Mouse (Mus musculus): Measurements from ENCODE around the gene Tmem189.
A peak's percentile ranks its signal among the peaks of the same experiment; 100 is the strongest.

The Tmem189 gene

DNA sequence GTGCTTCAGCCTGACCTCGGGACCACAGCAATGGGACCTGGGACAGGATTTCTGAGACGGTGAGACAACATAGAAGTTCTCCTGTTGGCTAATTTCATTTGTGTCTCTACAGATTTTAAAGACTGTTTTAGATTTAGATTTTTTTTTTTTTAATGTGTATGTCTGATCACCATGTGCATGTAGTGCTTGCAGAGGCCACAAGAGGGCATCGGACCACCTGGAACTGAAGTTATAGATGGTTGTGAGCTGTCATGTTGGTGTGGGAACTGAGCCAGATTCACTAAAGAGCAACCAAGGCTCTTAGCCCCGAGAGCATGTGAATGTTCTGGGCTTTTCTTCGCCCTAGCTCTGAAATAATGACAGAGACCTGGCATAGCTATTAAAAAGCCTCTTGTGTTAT is 9.0 kb downstream of the Tmem189 start:
- peak; percentile 90 for DNase-seq (ENCODE audit: low read depth, low spot score)

DNA sequence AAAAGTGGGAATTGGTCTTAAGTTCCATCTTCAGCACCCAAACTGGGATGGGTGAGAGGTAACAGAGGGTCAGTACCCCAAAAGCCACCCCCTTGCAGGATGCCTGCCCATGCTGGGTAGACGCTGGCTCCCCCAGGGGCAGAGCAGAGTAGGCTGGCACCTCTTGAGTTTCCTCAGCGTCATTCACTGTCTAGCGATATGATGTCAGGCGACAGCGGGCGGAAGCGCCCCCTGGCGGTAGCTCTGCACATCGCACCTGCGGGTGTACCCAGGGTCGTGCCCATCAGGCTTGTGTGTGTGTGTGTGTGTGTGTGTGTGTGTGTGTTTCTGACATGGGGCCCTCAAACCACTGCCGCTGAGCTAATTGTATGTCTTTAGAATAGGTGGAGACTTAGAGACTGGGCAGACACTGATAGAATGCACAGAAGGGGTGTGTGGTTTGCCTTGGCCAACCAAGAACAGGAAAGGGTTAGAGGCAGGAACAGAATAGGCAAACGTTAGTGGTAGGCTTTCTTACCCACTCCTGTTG is 9.7 kb downstream of the Tmem189 start:
- DNase-seq (ENCODE audit: low read depth, low spot score): peak; percentile 94

DNA sequence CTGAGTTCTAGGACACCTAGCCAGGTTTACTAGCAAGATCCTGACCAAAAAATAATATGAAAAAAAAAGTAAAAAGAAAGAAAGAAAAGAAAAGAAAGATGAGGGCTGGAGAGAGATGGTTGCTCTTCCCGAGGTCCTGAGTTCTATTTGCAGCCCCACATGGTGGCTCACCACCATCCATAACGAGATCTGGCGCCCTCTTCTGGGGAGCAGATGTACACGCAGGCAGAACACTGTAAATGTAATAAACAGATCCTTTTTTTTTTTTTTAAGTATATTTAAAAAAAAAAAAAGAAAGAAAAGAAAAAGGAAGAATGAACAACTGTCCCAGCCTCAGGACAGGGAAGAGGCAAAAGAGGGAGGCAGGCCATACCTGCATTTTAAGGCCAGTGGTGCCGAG is 11.0 kb downstream of the Tmem189 start:
- DNase-seq (ENCODE audit: low read depth, low spot score): peak; percentile 73

DNA sequence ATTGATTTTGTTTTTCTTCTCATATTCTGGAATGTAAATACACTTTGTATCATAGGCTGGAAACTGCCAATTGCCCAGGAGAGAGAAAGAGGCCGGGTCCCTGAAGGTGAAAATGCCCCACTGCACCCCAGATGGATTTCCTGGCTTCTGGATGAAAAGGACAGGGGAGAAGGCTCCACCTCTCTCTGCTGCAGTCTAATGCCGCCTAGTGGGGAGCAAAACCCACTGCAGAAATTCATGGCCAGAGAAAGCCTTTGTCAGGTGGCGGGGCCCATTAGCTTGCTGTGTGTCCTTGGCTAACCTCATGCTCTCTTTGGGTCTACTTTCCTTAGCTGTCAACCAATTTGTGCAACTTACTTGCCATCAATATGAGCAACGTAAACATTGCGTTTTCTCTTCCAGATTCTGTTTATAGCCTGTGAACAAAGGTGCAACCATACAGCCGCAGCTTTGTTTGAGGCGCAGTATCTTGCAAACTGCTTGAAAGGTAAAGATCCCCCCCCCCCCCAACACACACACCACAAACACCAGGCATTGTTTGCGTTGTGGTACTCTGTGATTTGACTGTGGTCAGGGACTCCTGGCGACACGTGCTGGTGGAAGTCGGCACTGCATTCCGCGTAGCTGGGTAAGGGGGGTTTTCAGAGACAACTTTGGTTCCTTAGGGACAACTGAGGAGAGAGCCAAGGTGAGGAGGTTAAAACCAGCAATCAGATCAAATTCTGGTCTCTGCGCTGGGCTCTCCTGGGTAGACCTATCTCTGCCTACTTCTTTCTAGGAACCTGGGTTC is 14.3 kb downstream of the Tmem189 start:
- DNase-seq (ENCODE audit: low read depth, low spot score): peak; percentile 67

DNA sequence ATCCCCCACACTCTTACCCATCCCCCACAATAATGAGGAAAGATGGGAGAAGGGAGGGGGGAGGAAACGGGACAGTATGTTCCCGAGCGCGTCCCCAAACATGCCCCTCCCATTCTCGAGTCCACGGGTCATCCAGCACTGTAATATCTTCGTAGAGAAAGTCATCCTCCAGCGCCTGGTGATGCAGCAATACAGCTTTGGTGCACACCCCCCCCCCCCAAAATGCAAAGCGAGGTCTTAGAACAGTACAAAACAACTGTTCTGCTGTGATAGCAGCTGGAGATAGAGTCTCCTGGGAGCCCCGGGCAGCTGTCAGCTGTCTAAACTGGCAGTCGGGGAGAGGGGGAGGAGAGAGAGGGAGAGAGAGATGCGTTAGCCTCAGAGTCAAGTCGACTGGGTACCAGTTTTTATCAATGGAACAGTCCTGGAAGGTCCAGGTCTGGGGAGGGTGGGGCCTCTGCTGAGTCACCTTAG is 17.4 kb downstream of the Tmem189 start:
- no peak for DNase-seq (ENCODE audit: low read depth, low spot score)

DNA sequence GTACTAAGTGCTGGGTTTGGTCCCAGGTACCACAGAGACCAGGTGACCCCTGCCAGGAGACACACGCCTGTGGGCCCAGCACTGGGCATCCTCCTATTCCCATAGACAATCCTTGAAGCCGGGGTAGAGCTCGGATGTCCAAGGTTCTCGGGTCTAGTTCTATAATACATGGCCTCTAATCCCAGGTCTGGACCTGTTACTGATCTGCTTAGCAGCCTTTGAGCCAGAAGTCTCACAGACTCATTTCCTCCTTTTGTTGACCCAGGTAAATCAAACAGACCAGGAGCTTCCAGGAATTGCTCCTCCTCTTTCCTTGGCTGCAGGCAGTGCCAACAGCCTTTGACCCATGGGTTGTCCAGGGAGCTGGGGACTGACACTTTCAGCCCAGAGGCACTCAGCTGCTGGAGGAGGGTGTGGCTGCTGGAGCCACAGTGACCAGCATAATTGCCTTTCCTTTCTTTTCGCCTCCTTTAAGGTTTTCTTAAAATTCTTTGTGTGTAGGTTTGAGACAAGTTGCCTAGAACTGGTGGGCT is 18.5 kb downstream of the Tmem189 start:
- DNase-seq (ENCODE audit: low read depth, low spot score): no peak

DNA sequence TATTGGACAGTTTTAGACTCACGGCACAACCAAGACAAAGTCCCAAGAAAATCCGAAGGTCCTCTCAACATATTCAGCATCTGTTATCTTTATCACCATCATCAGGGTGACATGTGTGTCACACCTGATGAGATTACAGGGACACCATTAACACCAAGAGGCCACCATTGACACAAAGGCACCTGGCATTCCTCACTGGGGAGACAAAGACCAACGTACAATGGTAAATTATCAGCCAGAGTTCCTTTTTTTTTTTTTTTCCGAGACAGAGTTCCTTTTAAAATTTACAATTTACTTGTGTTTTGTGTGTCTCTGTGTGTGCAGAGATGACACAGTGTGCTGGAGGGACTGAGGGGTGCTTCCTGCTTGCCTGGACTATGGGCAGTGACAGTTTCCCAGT is 20.2 kb downstream of the Tmem189 start:
- DNase-seq (ENCODE audit: low read depth, low spot score): no peak

DNA sequence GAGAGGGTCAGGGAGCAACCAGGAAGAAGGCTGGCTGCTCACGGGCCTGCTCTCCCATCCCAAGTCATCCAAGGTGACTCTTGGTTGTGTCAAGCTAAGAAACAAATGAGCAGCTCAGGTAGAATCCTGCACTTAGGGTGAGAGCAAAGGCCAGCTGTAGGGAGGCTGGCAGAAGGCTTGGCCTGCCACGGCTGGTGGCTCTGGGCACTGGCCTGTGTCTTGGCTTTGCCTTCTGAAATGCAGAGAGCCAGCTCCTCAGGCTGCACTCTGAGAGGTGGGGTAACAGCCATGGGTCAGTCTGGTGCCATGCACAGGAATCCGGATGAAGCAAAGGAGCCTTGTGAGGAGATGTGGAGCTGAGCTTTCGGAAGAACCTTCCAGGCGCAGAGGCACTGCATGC is 21.2 kb downstream of the Tmem189 start:
- no peak for DNase-seq (ENCODE audit: low read depth, low spot score)

DNA sequence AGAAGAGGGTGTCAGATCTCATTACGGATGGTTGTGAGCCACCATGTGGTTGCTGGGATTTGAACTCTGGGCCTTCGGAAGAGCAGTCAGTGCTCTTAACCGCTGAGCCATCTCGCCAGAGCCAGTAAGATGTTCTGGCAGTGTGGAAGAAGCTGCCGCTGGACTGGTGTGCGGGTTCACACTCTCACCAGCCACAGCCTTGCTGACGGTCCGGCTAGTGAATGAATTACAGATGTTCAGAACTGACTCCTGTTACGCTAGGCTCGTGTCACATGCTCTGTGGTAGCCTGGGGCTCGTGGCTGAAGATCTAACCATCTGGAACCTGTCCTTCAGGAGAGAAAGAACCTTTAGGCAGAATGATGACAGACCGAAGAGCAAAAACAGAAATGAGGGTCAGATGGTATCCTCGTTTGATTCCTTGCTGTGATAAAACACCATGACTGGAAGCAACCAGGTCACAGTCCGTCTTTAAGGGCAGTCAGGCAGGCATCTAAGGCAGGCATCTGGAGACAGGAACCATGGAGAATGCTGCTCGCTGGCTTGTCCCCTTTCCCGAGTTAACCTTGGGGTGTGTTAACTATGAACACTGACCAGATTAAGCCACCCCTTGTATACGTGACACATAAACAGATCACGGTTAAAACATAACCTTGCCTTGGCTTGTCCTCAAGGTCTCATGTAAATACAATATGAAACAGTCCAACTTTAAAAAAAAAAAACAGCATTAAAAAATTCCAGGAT is 23.5 kb downstream of the Tmem189 start:
- DNase-seq (ENCODE audit: low read depth, low spot score): no peak

DNA sequence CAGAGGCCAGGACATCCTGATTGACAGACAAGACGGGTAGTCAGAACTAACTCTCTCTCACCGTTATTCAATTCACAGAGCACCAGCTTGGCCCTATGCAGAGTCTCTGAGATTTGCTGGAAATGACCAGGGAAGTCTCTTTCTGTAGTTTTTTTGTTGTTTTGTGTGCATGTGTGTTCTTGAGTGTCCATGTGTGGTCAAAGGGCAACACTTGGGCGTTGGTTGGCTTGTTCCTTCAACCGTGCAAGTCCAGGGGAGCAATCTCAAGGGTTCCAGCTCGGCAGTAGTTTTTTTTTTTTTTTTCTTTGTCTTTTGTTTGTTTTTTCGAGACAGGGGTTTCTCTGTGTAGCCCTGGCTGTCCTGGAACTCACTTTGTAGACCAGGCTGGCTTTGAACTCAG is 26.9 kb downstream of the Tmem189 start:
- DNase-seq (ENCODE audit: low read depth, low spot score): no peak

DNA sequence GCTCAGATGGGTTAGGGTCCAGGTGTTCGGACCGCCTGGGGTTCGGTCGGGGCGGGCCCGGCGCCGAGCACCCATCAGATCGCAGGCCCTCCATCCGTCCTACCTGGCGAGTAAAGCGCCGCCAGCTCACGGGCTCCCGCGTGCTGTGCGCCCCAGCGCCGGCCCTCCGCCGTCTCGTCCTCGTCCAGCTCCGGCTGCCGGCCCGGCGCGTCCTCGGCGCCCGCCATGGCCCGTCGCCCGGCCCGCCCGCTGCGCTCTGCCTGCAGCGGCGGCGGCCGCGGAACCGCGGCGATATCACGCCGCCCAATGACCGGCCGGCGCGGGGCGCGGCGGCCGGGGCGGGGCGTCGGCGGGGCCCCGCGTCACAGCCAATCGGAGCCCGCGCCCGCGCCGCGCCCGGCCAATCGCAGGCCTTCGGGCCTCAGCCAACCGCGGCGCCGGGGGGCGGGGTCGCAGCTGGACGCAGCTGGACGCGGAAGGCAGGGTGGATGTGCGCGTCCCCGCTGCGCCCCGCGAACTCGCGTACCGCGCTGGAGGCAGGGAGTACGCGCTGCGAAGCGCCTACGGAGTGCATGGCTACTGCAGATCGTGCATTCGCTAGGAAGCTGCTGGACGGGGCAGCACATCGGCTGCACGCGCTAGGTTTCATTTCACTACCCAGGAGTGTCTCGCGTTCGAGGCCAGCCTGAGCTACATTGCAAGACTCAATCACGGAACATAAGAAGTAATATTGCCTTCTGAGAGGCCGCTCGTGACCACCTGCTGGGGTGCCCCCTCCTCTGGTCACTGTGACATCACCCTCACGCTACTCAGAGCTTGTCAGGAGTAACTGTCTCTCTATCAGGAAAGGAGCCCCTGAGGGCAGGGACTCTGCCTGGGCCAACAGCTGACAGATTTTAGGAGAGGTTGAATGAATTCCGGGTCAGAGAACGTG is 28.1 kb downstream of the Tmem189 start, which contains the start of gene Gm20431:
Gene Gm20431 (minus strand): TSS at position 227 of the 934 bp plus-strand sequence.
- DNase-seq (ENCODE audit: low read depth, low spot score): peak; percentile 95

DNA sequence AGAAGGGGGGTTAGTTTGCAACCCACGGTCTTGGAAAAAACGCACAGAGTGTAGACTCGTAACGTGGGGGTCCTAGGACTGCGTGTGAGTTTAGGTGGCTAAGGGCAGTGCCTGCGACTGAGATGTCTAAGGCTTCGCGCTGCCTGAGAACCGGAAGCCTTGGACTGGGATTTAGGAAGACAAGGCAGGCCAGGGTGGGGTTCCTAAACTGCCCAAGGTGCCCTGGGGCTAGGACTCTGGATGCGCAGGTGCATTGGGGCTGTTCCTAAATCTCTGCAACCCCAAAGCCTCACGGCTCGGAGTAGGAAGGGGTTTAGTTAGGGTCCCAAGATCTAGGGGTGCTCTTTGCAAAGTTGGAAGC is 29.0 kb downstream of the Tmem189 start:
- DNase-seq (ENCODE audit: low read depth, low spot score): peak; percentile 34

DNA sequence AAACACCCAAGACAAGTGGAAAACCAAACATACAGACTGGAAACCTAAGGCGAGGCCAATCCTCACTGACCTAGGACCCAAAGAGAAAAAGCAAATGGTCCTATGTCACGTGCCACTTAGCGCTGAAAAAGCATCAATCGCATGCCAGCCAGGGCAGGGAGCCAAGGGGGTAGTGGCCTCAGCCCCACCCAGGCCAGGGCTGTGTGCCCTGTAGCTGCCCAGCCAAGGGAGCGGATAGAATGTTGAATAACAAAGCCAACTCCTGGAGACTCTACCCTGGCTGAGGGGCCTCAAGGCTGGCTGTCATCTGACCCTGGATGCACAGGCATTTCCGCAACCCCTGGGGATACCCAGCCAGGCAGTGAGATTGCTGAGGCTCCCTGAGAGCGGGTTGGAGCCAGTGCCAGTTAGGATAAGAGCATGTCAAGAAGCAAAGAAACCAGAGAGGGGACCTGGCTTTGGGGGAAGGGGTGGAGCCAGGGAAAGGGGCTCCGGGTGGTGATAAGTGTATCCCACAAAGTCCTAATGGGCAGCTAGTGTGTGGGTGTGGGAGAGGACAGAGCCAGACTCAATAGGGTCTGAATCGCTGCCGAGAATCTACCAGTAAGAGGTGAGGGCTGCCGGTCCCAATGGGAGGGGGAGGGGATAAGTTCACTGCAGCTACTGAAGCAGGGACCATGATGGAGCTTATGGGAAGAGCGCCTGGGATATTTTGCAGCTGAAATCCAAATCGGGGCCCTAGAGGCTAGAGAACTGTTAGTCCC is 29.6 kb downstream of the Tmem189 start:
- DNase-seq (ENCODE audit: low read depth, low spot score): no peak

DNA sequence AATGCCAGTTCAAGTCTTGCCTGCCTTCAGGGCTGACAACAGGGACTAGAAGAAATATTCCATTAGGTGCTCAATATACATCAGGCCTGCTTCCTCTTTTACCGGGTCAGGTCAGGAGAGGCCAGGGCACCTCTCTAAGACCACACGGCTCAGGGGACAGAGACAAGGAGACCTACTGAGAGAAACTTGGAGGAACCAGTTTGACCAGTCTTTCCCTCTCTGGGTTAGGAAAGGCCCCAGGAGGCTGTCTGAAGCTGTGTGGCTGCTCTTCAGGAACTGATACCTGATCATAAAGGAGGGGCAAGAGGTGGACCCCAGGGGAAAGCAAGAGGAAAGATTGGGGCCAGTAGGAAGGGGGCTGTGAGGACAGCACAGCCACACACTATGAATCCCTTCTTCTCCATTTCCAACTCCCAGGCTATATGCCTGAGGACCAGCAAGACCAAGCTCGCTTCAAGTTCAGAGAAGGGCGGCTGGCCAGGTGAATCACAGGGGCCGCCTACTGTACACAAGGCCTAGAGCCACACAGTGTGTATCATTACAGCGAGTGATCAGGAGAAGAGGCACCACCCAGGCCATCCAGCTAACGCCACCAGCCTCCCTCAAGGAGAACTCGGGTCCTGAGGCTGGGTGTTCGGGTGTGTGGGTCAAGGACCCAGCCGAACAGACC is 30.3 kb downstream of the Tmem189 start:
- no peak for DNase-seq (ENCODE audit: low read depth, low spot score)

DNA sequence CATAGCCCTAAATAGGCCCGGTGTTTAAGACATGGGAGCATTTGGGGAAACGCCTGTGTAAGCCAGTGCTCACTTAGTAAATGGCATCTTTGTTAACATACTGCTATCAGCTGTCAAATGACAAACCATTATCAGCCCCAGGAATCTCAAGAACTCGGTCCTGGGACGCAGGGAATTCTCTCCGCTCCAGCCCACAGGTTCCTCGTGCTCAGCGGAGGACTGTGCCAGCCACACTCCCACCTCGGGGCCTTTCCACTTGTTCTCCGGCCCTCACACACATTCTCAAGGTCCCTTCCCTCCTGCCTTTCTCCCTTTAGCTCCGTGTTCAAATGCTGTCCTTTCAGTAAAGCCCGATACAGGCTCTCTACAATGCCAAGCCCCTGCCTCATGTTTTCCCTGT is 30.9 kb downstream of the Tmem189 start:
- no peak for DNase-seq (ENCODE audit: low read depth, low spot score)

DNA sequence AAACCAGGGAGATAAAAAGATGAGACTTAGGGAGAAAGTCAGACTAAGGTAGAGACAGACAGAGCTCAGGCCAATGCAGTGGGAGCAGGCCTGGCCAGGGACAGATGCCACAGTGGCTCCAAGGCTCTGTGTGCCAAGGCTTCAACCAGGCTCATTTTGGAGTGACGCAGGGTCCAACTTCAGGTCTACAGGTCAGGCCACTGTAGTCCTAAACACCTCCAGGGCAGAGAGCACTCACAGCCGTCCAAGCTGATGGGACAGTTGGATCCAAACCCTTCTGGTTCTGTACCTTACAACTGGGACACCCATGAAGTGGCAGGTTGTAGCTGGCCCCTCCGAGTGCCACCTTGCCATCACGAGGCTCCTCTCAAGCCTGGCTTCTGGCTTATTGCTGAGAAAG is 31.6 kb downstream of the Tmem189 start:
- DNase-seq (ENCODE audit: low read depth, low spot score): no peak

DNA sequence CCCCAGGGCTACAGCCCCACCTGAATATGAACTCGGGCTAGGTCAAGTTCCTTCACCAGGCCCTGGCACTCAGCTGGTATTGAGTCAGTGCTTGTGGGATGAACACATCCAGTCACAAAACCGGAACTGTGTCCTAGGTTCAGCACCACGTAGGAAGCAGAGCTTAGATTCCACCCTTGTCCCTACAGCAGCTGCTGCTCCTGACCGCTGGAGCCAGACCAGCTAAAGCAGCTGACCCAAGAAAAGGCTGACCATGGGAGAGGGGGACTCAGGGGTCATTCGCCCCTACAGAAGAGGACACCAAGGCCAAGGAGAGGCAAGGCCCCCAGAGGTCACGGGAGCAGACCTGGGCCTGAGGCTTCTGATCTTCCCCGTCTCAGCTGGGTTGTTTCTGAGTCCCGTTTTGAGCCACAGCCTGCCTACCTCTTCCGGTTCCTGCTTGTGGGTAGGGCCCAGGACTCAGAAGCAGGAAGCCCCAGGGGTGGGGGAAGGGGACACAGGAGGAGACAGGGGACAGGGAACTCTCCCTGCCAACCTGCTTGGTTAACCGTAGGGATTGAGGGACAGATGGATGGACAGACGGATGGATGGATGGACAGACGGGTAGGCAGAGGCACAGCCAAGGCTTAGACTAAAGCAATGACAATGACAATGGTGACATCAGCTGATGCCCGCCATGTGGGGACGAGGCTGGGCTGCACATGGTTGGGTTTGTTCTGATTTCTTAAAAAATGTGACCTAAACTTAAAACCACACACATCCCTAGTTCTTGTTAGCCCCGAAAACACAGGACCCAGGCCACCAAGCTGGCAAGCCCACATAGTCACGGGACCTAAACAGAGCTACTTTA is 32.8 kb downstream of the Tmem189 start:
- peak; percentile 89 for DNase-seq (ENCODE audit: low read depth, low spot score)

DNA sequence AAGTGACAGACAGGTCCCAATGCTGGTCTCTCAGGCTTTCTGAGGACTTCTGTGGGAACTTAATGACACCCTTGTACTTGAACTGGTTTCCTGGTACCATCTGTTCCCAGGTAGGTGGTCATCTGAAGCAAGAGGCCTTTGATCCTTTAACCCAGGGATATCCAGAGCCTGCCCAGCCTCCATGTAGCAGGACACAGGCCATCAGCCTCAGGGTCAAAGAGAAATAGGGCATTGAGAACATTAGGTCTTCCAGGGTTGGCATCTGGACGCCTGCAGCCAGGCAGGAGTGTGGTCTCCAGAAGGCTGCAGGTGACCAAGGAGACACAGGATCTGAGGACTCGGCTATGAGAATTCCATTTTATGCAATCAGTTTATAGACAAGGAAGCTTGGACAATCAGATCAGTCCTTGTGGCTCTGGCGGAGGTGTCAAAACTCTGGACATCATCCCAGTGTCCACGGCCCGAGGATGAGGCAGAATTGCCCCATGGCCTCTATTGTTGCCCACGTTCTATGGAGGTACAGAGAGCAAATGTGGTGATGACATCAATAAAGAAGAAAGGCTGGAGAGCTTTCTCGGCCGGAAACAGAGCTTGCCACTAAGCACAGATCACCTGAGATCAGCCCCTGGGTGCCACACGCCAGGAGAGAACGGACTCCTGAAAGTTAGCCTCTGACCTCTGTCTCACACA is 34.6 kb downstream of the Tmem189 start:
- DNase-seq (ENCODE audit: low read depth, low spot score): no peak

DNA sequence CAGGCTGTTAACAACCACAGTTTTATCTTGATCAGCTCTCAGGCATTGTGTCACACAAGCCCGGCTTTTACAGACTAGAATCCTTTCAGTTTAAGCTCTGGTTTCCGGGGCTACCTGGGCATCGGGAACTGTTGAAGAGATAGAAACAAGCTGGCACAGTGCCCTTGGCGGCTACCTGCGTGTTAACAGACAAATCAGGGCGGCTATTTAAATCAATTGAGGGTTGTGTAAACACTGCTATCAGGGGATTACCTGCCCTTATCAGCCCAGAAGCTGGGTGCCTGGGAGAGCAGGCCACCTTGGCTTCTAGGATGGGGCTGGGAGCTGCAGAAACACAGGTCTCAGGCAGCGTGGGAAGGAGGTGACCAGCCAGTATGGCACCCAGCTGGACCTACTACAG is 36.9 kb downstream of the Tmem189 start:
- DNase-seq (ENCODE audit: low read depth, low spot score): no peak

Data from CD4-positive, CD25-positive, alpha-beta regulatory T cell, adult 2 months (primary cell).